Mouse (Mus musculus): Measurements from ENCODE around the gene Drd5.

Gene Drd5

DNA sequence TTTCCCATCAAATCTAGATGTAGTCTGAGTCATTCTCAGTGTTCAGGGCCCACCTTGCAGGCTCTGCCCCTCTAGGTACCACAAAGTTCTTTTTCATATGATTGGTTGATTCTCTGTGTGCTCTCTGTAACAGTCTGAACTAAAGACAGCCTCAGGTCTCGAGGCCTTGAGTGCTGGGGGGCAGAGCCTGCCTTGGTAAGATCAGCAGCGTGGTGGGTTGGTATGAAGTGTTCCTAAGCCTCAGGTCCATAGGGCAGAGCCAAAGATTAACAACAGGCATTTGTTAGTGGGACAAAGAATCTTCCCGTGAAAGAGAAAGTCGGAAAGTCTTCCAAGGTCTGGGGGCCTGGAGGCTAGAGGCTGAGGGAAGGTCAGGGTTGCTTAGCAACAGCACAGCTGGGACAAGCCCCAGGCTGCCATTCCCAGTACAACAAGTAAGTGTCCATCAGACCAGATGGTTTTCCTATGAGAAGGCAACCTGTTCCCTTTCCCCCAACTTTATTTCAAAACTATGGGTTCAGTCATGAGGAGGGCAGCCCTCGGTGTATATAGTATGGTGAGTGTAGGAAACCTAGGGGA, 31.3 kb downstream of the Drd5 start:
- DNase-seq (ENCODE audit: low read depth) = no peak

DNA sequence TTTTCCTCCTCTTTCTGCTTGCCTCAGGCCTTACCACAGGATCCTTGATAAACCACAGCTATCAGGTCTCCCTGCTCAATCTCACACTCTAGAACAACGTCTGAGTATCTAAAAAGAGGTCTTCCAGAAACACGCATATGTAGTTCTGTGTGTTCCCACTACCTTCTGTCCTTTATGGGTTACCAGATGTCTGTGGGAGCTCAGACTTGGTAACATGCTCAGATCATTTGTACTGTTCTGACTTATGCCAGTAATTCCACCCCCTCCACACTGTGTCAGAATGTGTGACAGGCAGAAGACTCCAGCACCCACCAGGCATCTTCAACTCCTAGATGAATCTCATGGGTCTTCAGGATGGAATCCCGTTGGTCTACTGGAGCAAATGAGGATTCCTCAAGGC, 37.8 kb downstream of the Drd5 start:
- DNase-seq (ENCODE audit: low read depth) = no peak

GRCm38 (mm10) chr5:38359716-38360115, 40.5 kb downstream of the Drd5 start:
- peak; percentile 7 for DNase-seq (ENCODE audit: low read depth)

DNA sequence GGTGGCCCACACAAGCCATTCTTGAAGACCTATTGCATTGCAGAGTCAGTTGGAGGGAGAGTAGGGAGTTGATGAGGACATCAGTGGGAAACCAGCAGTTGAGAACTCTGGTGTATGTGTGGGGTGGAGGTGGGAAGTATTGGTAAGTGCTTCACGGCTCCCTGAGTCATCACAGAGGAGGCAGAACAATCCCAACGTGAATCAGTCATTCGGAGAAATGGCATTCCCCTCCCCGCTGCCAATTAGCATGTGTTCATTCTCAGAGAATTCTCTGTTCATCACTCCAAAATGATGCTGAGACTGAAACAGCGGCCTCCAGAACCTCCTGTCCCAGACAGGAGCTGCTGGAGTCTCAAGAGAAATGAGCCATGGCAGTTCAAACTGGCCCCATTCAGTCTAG, 45.2 kb downstream of the Drd5 start:
- no peak for DNase-seq (ENCODE audit: low read depth)

- DNase-seq (ENCODE audit: low read depth) = no peak
Measured at GRCm38 (mm10) chr5:38365521-38365920, 46.4 kb downstream of the Drd5 start.

DNA sequence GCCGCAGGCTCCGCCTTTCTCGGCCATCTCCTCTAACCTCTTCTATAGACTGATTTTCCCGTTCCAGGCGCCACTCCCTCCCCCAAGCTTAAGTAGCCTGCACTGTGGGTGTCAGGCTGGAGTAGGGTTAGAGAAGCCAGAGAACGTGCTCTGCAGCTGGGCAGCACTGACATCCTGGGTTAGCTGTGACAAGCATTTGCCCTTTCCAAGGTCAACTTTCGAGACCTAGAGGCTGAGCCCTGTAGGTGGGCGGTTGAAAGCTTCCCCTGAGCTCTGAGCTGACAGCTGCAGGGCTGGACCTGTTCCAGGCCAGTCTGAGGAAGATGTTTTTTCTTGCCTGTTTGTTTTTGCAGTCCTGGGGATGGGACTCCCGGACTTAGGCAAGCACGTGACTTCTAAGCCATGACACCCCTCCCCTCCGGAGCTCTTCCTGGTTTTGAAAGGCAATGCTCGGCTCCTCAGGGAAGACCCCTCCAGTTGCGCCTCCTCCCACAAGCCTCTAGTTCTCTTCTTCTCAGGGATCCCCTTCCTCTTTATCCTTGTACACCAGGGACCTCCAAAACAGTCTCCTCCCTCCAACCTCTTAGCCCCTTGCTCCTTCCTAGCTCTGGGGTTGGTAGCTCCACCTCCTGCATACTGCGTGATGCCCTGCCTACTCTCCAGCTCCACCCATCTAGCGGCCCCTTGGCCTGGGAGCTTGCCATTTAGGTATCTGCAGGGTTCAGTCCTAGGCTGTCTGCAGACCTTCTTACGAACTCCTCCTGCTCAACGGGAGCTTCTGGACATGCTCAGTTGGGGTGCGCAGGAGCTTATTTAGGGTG, 47.7 kb downstream of the Drd5 start:
- DNase-seq (ENCODE audit: low read depth) = no peak

GRCm38 (mm10) chr5:38371308-38371707, 52.1 kb downstream of the Drd5 start:
- no peak for DNase-seq (ENCODE audit: low read depth)

Data from 416B (cell line).